ENCODE assay signal across 8 mouse cellular contexts in genomic region chr4:45409270-45409669, GRCm38 (mm10). TPM values are rescaled to one million over a fixed set of nuclear protein-coding genes. Genes with fewer than 3 reads are reported as not detected.
A peak's percentile ranks its signal among the peaks of the same experiment; 100 is the strongest.
DNase-seq lines count a peak whose midpoint lies in the region; ATAC-seq lines count a peak whose summit lies in the region.

No protein-coding gene starts in this region.

- H3K27ac ChIP-seq in forebrain, embryonic 14.5 days (ENCODE audit: low read depth, low read length), result peak overlapping the region; percentile 89

- no peaks in the 10 kb centered on the region; the same call in 1 of the 2 replicates for H3K27me3 ChIP-seq in forebrain, embryonic 14.5 days (replicated peaks; ENCODE audit: control insufficient read depth, insufficient read depth, low read length)

- peak overlapping the region; percentile 99 for H3K9ac ChIP-seq in forebrain, embryonic 14.5 days (ENCODE audit: low read length)

- peak; percentile 38 for DNase-seq in MN1 (ENCODE audit: low spot score)
- DNase-seq in cerebellum, adult 11-12 months, result peak; percentile 64
- DNase-seq in forebrain, embryonic 14.5 days (ENCODE audit: low spot score), result peak; percentile 71
- DNase-seq in layer of hippocampus, adult 9-11 months, result peak; percentile 48
- peak; percentile 96 for DNase-seq in lung, postnatal 36 days
- peak; percentile 69 for DNase-seq in retina, postnatal 1 day
- peak; percentile 56 to 75 for DNase-seq in urinary bladder, postnatal 4 days (ENCODE audit: low spot score in 2 of 2)

- WGBS in forebrain, embryonic 14.5 days, result 1% methylated on average over 10 of the region's 10 CpGs

- peak overlapping the region; percentile 88 for H3K4me2 ChIP-seq in forebrain, embryonic 14.5 days (ENCODE audit: low read length)

- ATAC-seq in forebrain, embryonic 14.5 days, result peak; percentile 24
- peak; percentile 57 to 68 for ATAC-seq in hematopoietic stem cell, adult 5-6 weeks (replicated peaks in 1 of 2; ENCODE audit: insufficient read depth in 1 of 2, low FRiP score in 2 of 2, low TSS enrichment in 1 of 2, low read depth in 1 of 2, poor library complexity in 2 of 2, severe bottlenecking in 2 of 2)

- peaks cover 20% of the 10 kb centered on the region for H3K4me1 ChIP-seq in forebrain, embryonic 14.5 days (ENCODE audit: control insufficient read depth, insufficient read depth, low read length)

- peak overlapping the region; percentile 98 for H3K4me3 ChIP-seq in forebrain, embryonic 14.5 days (ENCODE audit: low read depth, low read length)

- peaks cover 3% of the 10 kb centered on the region; the same call in 1 of the 2 replicates for H3K36me3 ChIP-seq in forebrain, embryonic 14.5 days (ENCODE audit: control insufficient read depth, insufficient read depth, low read length)

- no peaks in the 10 kb centered on the region for H3K9me3 ChIP-seq in forebrain, embryonic 14.5 days (replicated peaks; ENCODE audit: control insufficient read depth, low read length)

RNA-seq across cellular contexts. Expression of gene Slc25a51, which starts 0.7 kb away (rescaled TPM):
- polyA plus RNA-seq in forebrain, embryonic 14.5 days (2014; fragmentation: Nextera tagmentation; extraction: Ambion mirVana), result 82.5 and 84.3 TPM in 2 replicates
- total RNA-seq in hematopoietic stem cell, adult 5-6 weeks (2017), result 36.7 and 44.7 TPM in 2 replicates

Comparison
In these comparisons a context has a peak if more than half of its experiments do, and no peak if none do; other contexts are left out.
1. Peak in every context shown above with its lines: DNase-seq, ATAC-seq, H3K4me3 ChIP-seq and H3K27ac ChIP-seq.
2. DNase-seq: peak in every context shown above with its lines; median percentile 96 in lung, postnatal 36 days; 71 in forebrain, embryonic 14.5 days; 69 in retina, postnatal 1 day; 66 in urinary bladder, postnatal 4 days; 64 in cerebellum, adult 11-12 months; 48 in layer of hippocampus, adult 9-11 months; 38 in MN1.